Mouse (Mus musculus) hindbrain, embryonic 10.5 days (tissue): ENCODE results near the gene Tbrg1. TPM values are rescaled to one million over a fixed set of nuclear protein-coding genes. Genes with fewer than 3 reads are reported as not detected.
A peak's percentile ranks its signal among the peaks of the same experiment; 100 is the strongest.

Source experiments
- DNase-seq: peaks from one replicate; pipeline ENCODE4 v3.0.0-alpha.2; 2017; ENCODE audit warnings: low spot score
- H3K27ac ChIP-seq: fragments of 300-500 bp; sonication (generic); 2 replicates; pipeline ENCODE4 v1.5.1; 2016; ENCODE audit warnings: mild to moderate bottlenecking, moderate library complexity
- H3K27me3 ChIP-seq: fragments of 300-500 bp; sonication (generic); 2 replicates; pipeline ENCODE4 v1.6.1; 2016; ENCODE audit warnings: mild to moderate bottlenecking; ENCODE audit not compliant: poor library complexity, insufficient read depth, severe bottlenecking
- H3K36me3 ChIP-seq: fragments of 300-500 bp; sonication (generic); 2 replicates; pipeline ENCODE4 v1.6.1; 2016; ENCODE audit warnings: mild to moderate bottlenecking, moderate library complexity
- H3K4me1 ChIP-seq: fragments of 300-500 bp; sonication (generic); replicated peaks from 2 replicates; pipeline ENCODE4 v1.6.1; 2016; ENCODE audit warnings: mild to moderate bottlenecking
- H3K4me3 ChIP-seq: fragments of 300-500 bp; sonication (generic); 2 replicates; pipeline ENCODE4 v1.5.1; 2016; ENCODE audit warnings: mild to moderate bottlenecking, moderate library complexity
- H3K9me3 ChIP-seq: fragments of 300-500 bp; sonication (generic); 2 replicates; pipeline ENCODE4 v1.6.1; 2016; ENCODE audit warnings: mild to moderate bottlenecking, moderate library complexity
- WGBS: fragments of 180-500 bp; shearing (Covaris S2); methylation state at CpG from one replicate; pipeline ENCODE4 v1.1.7; 2016; 5-methylcytosine and 5-hydroxymethylcytosine counted together
- polyA plus RNA-seq: library from polyadenylated mRNA; unstranded; fragments of >200 nt; fragmentation: Nextera tagmentation; extraction: Ambion mirVana; gene quantifications from 2 replicates; pipeline ENCODE4 v1.2.1, GENCODE M21; 2016

The Tbrg1 gene
- 132 and 144 TPM in 2 replicates for polyA plus RNA-seq

- WGBS = under 1% methylated on average over 36 of the region's 36 CpGs
- Histone ChIP-seq H3K4me1 (peaks cover 20% of the 10 kb centered on the region), H3K27me3 (no peaks in the 10 kb centered on the region), H3K9me3 (no peaks in the 10 kb centered on the region), H3K4me3 (peak within 1 kb of the TSS; percentile 87), H3K27ac (peak within 1 kb of the TSS; percentile 96), H3K36me3 (peaks cover 28% of the 10 kb centered on the region)
- peak; percentile 89 for DNase-seq
These were observed at the start of gene Tbrg1 for GRCm38 (mm10) chr9:37656931-37657481. TSS of gene Tbrg1 (minus strand) at chr9:37657312.

GRCm38 (mm10) chr9:37689970-37690686 is 33.0 kb upstream of the Tbrg1 start:
- Histone ChIP-seq H3K27me3 (no peaks in the 10 kb centered on the region), H3K9me3 (no peaks in the 10 kb centered on the region), H3K4me3 (no peak overlapping the region), H3K4me1 (no peaks in the 10 kb centered on the region), H3K36me3 (no peaks in the 10 kb centered on the region), H3K27ac (no peak overlapping the region)
- no peak for DNase-seq
- WGBS = 52% methylated on average over 5 of the region's 5 CpGs

- Histone ChIP-seq H3K27ac (no peak overlapping the region), H3K4me3 (no peak overlapping the region), H3K4me1 (no peaks in the 10 kb centered on the region), H3K27me3 (no peaks in the 10 kb centered on the region), H3K36me3 (no peaks in the 10 kb centered on the region), H3K9me3 (no peaks in the 10 kb centered on the region)
- WGBS = 47% methylated on average over 3 of the region's 3 CpGs
- no peak for DNase-seq
These were observed 30.8 kb upstream of the Tbrg1 start for GRCm38 (mm10) chr9:37687941-37688303.

DNA sequence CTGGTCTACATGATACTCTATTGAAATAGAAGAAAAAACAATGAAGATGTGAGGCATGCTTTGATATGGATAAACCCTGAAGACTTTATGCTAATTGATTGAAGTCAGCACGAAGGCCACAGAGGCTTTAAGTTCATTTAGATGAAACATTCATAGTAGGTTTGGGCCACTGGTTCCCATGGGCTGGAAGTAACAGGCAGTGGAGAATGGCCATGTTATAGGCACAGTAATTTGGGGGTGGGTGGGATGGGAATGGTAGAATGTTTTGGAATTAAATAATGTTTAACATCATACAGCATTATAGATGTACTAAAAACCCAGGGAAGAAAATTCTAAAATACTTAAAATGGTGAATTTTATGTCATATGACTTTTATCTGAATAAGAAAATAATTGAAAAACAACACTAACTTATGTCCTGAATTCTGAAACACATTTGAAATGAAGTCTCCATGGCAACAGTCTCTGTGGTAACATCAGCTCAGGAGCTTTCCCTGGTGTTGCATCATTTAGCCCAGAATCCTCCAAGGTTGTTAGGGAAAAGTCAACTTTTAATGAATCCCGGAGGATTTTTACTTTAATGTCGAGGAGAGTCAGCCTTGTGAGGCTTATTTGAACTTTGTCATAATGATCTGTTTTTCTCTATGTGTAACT is 30.3 kb upstream of the Tbrg1 start:
- no peak overlapping the region for H3K27ac ChIP-seq
- H3K27me3 ChIP-seq = no peaks in the 10 kb centered on the region
- no peaks in the 10 kb centered on the region for H3K9me3 ChIP-seq
- no peak for DNase-seq
- whole genome bisulfite sequencing = 83% methylated on average over 3 of the region's 3 CpGs
- H3K4me3 ChIP-seq = no peak overlapping the region
- H3K4me1 ChIP-seq = no peaks in the 10 kb centered on the region
- no peaks in the 10 kb centered on the region for H3K36me3 ChIP-seq

GRCm38 (mm10) chr9:37681123-37681522 is 24.0 kb upstream of the Tbrg1 start:
- H3K27ac ChIP-seq = no peak overlapping the region
- H3K4me1 ChIP-seq = no peaks in the 10 kb centered on the region
- no peaks in the 10 kb centered on the region for H3K9me3 ChIP-seq
- no peak overlapping the region for H3K4me3 ChIP-seq
- 87% methylated on average over 1 of the region's 1 CpGs for WGBS
- no peaks in the 10 kb centered on the region for H3K27me3 ChIP-seq
- no peak for DNase-seq
- H3K36me3 ChIP-seq = no peaks in the 10 kb centered on the region

GRCm38 (mm10) chr9:37675287-37675686 is 18.2 kb upstream of the Tbrg1 start:
- WGBS = 86% methylated on average over 4 of the region's 4 CpGs
- Histone ChIP-seq H3K4me1 (no peaks in the 10 kb centered on the region), H3K27ac (no peak overlapping the region), H3K27me3 (no peaks in the 10 kb centered on the region), H3K36me3 (no peaks in the 10 kb centered on the region), H3K9me3 (no peaks in the 10 kb centered on the region), H3K4me3 (no peak overlapping the region)
- no peak for DNase-seq

- H3K4me1 ChIP-seq = no peaks in the 10 kb centered on the region
- H3K27me3 ChIP-seq = no peaks in the 10 kb centered on the region
- 86% methylated on average over 3 of the region's 3 CpGs for WGBS
- no peak for DNase-seq
- no peaks in the 10 kb centered on the region for H3K36me3 ChIP-seq
- no peak overlapping the region for H3K27ac ChIP-seq
- no peaks in the 10 kb centered on the region for H3K9me3 ChIP-seq
- no peak overlapping the region for H3K4me3 ChIP-seq
These were observed 13.1 kb upstream of the Tbrg1 start for GRCm38 (mm10) chr9:37670261-37670660.

DNA sequence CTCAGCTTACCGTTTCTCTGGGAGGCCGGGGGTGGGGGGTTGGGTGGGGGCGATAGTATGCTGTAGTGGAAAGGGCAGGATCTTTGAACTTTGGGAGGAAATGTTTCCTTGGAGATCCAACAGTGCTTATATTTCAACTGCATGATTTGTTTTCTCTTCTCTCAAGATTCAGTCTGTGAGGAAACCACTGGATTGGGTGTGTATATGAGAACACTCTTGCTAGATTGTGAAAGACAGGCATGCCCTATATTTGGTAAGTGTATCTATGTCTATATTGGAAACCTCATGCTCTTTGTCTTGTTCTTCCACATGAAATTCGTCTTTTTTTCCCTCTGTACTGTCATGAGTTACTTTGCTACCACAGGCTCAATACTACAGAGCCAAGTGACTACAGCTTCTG is 12.6 kb upstream of the Tbrg1 start:
- Histone ChIP-seq H3K4me3 (no peak overlapping the region), H3K9me3 (no peaks in the 10 kb centered on the region), H3K27me3 (no peaks in the 10 kb centered on the region), H3K36me3 (no peaks in the 10 kb centered on the region), H3K27ac (no peak overlapping the region), H3K4me1 (no peaks in the 10 kb centered on the region)
- 70% methylated on average over 4 of the region's 4 CpGs for WGBS
- no peak for DNase-seq

DNA sequence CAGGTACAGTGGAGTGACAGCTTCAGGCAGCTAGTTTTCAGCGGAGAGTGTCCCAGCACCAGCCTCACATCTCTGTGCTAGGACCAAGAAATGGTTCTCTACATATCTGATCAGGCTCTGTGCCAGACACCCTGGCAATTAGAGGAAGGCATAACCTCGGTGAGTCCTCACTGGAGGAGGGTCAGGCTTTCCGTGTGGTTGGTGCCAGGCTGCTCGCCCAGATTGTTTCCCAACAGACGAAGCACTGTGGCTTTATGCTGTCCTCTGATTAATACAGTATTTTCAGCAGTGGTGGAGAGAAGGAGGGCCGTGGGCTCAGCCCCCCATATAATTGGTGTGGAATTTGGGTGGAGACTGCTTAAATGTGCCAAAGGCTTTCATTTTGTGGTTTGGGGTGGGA is 12.0 kb upstream of the Tbrg1 start, which contains the start of gene Panx3:
Gene Panx3 (minus strand): TSS at position 121 of the 400 bp plus-strand sequence.
- H3K27ac ChIP-seq = no peak within 1 kb of the TSS
- no peaks in the 10 kb centered on the region for H3K4me1 ChIP-seq
- H3K36me3 ChIP-seq = no peaks in the 10 kb centered on the region
- no peaks in the 10 kb centered on the region for H3K9me3 ChIP-seq
- no peaks in the 10 kb centered on the region for H3K27me3 ChIP-seq
- DNase-seq = no peak
- WGBS = 72% methylated on average over 6 of the region's 6 CpGs
- no peak within 1 kb of the TSS for H3K4me3 ChIP-seq

DNA sequence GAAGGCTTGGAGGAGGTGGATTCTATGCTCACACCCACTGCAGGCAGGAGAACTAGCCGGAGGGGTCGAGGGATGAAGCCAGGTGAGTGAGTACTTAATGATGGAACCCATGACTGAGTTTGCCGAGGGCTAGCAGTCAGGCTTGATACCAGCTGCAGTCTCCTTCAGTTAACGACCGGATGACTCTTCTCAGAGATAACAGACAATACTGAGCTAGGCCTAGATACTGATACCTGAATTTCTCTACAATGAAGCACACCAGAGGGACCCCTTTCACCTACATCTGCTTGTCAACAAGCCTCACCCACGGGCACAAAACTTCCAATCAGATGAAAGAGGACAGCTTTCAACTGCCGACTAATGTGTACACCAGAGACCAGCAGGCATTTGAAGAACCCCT is 8.9 kb upstream of the Tbrg1 start:
- Histone ChIP-seq H3K4me3 (no peak overlapping the region), H3K4me1 (no peaks in the 10 kb centered on the region), H3K27ac (no peak overlapping the region), H3K27me3 (no peaks in the 10 kb centered on the region), H3K9me3 (no peaks in the 10 kb centered on the region), H3K36me3 (no peaks in the 10 kb centered on the region)
- WGBS = 79% methylated on average over 7 of the region's 7 CpGs
- DNase-seq = no peak

DNA sequence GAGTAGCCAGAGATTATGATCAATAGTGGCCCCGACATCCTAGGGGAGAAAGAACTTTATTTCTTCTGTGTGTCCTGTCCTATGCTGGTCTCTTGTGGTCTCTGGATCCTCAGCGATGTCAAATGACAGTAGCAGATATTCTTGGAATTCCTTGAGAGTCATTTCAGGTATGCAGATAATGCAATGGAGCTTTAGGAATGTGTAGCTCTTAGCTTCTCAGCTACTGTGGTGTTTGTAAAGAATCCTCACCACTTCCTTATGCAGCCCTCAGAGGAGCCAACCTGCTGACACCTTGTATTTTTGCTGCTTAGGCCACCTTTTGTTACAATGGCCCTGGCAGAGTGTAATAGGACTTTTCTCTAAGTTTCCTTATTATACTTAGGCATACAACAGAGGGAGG is 7.5 kb upstream of the Tbrg1 start:
- Histone ChIP-seq H3K27me3 (no peaks in the 10 kb centered on the region), H3K4me1 (no peaks in the 10 kb centered on the region), H3K4me3 (no peak overlapping the region), H3K27ac (no peak overlapping the region), H3K36me3 (no peaks in the 10 kb centered on the region), H3K9me3 (no peaks in the 10 kb centered on the region)
- no peak for DNase-seq
- 75% methylated on average over 2 of the region's 2 CpGs for WGBS

DNA sequence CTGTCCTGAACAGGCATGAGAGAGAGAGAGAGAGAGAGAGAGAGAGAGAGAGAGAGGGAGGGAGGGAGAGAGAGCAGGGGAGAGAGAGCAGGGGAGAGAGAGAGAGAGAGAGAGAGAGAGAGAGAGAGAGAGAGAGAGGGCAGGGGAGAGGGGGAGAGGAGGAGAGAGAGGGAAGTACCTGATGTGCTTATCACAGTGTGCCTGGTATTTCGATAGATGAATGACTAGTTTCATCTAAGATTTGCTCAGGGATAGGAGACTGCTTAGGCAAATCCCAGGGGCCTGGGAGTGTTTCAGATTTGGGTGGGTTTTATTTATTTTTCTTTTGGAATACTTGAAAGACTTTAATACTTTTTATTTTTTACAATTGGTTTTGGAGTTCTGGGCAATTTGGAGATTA is 6.1 kb upstream of the Tbrg1 start:
- no peaks in the 10 kb centered on the region for H3K9me3 ChIP-seq
- no peaks in the 10 kb centered on the region for H3K36me3 ChIP-seq
- H3K4me1 ChIP-seq = no peaks in the 10 kb centered on the region
- H3K27ac ChIP-seq = no peak overlapping the region
- H3K27me3 ChIP-seq = no peaks in the 10 kb centered on the region
- 95% methylated on average over 1 of the region's 1 CpGs for WGBS
- DNase-seq = no peak
- no peak overlapping the region for H3K4me3 ChIP-seq

DNA sequence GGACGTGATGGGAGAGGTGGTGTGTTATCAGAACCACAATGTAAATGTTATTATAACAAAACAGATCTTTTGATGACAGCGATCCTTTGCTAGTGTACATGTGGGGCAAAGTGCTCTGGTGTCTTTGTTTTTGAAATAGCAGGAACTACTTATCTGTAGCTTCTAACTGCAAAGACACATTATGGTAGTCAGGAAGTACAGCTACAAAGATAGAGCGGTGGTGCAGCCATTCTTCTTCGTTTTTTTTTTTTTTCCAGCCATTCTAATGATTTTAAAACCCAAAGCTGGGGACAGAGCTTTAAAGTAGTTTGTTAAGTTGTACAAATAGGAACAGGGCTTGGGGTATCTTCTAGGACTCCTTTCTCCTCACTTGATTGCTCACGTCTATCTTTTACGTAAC is 2.3 kb upstream of the Tbrg1 start:
- 89% methylated on average over 6 of the region's 6 CpGs for WGBS
- H3K27me3 ChIP-seq = no peaks in the 10 kb centered on the region
- no peak overlapping the region for H3K4me3 ChIP-seq
- H3K36me3 ChIP-seq = peaks cover 4% of the 10 kb centered on the region
- H3K9me3 ChIP-seq = no peaks in the 10 kb centered on the region
- no peak for DNase-seq
- H3K27ac ChIP-seq = no peak overlapping the region
- peaks cover 20% of the 10 kb centered on the region for H3K4me1 ChIP-seq
